Mouse (Mus musculus): ENCODE data around the gene Rag2. TPM values are rescaled to one million over a fixed set of nuclear protein-coding genes. Genes with fewer than 3 reads are reported as not detected.

Rag2 gene
- polyA plus RNA-seq, 1 experiment from 2014 or later, result 0.04 TPM

GRCm38 (mm10) chr2:101621611-101622010 is 2.9 kb upstream of the Rag2 start:
- H3K4me1 ChIP-seq (ENCODE audit: insufficient read depth, low read depth, low read length), result no peaks in the 10 kb centered on the region
- H3K4me2 ChIP-seq (replicated peaks; ENCODE audit: low read depth, low read length), result no peak overlapping the region
- no peak overlapping the region for H3K4me3 ChIP-seq (ENCODE audit: low read depth, low read length)
- ATAC-seq (no peak), DNase-seq (ENCODE audit: low spot score) (no peak)
- H3K9ac ChIP-seq (replicated peaks; ENCODE audit: low read depth), result no peak overlapping the region
- H3K27me3 ChIP-seq (replicated peaks; ENCODE audit: insufficient read depth, low read length), result no peaks in the 10 kb centered on the region
- 50% methylated on average over 7 of the region's 7 CpGs for WGBS
- H3K36me3 ChIP-seq (ENCODE audit: insufficient read depth, low read length), result no peaks in the 10 kb centered on the region
- TF ChIP-seq CTCF (IDR thresholded peaks at IDR 0.05) (no peak), EP300 (IDR thresholded peaks at IDR 0.05) (no peak)
- no peak overlapping the region for H3K27ac ChIP-seq (ENCODE audit: low read length)
- no peaks in the 10 kb centered on the region for H3K9me3 ChIP-seq (ENCODE audit: low read length)

GRCm38 (mm10) chr2:101623042-101623441 is 1.5 kb upstream of the Rag2 start:
- no peaks in the 10 kb centered on the region for H3K36me3 ChIP-seq (ENCODE audit: insufficient read depth, low read length)
- DNase-seq (ENCODE audit: low spot score), result no peak
- H3K27me3 ChIP-seq (replicated peaks; ENCODE audit: insufficient read depth, low read length), result no peaks in the 10 kb centered on the region
- no peak overlapping the region for H3K4me3 ChIP-seq (ENCODE audit: low read depth, low read length)
- no peak for TF ChIP-seq EP300 (IDR thresholded peaks at IDR 0.05)
- TF ChIP-seq CTCF (IDR thresholded peaks at IDR 0.05), result no peak
- ATAC-seq, result no peak
- H3K27ac ChIP-seq (ENCODE audit: low read length), result no peak overlapping the region
- no peaks in the 10 kb centered on the region for H3K9me3 ChIP-seq (ENCODE audit: low read length)
- WGBS, result 86% methylated on average over 2 of the region's 2 CpGs
- no peak overlapping the region for H3K9ac ChIP-seq (replicated peaks; ENCODE audit: low read depth)
- no peak overlapping the region for H3K4me2 ChIP-seq (replicated peaks; ENCODE audit: low read depth, low read length)
- H3K4me1 ChIP-seq (ENCODE audit: insufficient read depth, low read depth, low read length), result no peaks in the 10 kb centered on the region

GRCm38 (mm10) chr2:101624011-101624410 is 507 bp upstream of the Rag2 start:
- no peaks in the 10 kb centered on the region for H3K36me3 ChIP-seq (ENCODE audit: insufficient read depth, low read length)
- no peak for ATAC-seq
- H3K9ac ChIP-seq (replicated peaks; ENCODE audit: low read depth), result no peak overlapping the region
- H3K9me3 ChIP-seq (ENCODE audit: low read length), result no peaks in the 10 kb centered on the region
- WGBS, result 68% methylated on average over 2 of the region's 2 CpGs
- H3K27me3 ChIP-seq (replicated peaks; ENCODE audit: insufficient read depth, low read length), result no peaks in the 10 kb centered on the region
- TF ChIP-seq EP300 (IDR thresholded peaks at IDR 0.05) (no peak), CTCF (IDR thresholded peaks at IDR 0.05) (no peak)
- no peak for DNase-seq (ENCODE audit: low spot score)
- no peak overlapping the region for H3K4me2 ChIP-seq (replicated peaks; ENCODE audit: low read depth, low read length)
- H3K27ac ChIP-seq (ENCODE audit: low read length), result no peak overlapping the region
- H3K4me3 ChIP-seq (ENCODE audit: low read depth, low read length), result no peak overlapping the region
- H3K4me1 ChIP-seq (ENCODE audit: insufficient read depth, low read depth, low read length), result no peaks in the 10 kb centered on the region

DNA sequence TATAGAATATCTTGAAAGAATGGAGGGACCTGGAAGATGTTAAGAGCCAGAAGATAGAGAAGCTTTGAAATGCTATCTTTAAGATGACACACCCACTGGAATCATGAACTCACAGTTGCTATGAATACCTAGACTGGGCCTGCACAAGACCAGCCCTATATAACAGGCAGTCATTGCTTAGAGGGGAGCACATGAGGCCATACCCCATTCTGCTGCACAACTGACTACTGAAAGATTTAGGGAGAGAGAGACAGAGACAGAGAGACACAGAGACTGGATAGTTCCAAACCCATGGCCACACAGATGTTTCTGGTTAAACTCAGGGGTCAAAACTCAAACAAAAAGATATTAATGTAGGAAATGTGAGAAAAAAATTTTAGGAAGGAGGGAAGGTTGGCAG is 2.7 kb downstream of the Rag2 start:
- Histone ChIP-seq H3K4me1 (ENCODE audit: insufficient read depth, low read depth, low read length) (no peaks in the 10 kb centered on the region), H3K9me3 (ENCODE audit: low read length) (no peaks in the 10 kb centered on the region), H3K27me3 (replicated peaks; ENCODE audit: insufficient read depth, low read length) (no peaks in the 10 kb centered on the region), H3K27ac (ENCODE audit: low read length) (no peak overlapping the region), H3K4me2 (replicated peaks; ENCODE audit: low read depth, low read length) (no peak overlapping the region), H3K9ac (replicated peaks; ENCODE audit: low read depth) (no peak overlapping the region), H3K36me3 (ENCODE audit: insufficient read depth, low read length) (no peaks in the 10 kb centered on the region), H3K4me3 (ENCODE audit: low read depth, low read length) (no peak overlapping the region)
- no peak for ATAC-seq
- TF ChIP-seq EP300 (IDR thresholded peaks at IDR 0.05) (no peak), CTCF (IDR thresholded peaks at IDR 0.05) (no peak)
- no peak for DNase-seq (ENCODE audit: low spot score)

DNA sequence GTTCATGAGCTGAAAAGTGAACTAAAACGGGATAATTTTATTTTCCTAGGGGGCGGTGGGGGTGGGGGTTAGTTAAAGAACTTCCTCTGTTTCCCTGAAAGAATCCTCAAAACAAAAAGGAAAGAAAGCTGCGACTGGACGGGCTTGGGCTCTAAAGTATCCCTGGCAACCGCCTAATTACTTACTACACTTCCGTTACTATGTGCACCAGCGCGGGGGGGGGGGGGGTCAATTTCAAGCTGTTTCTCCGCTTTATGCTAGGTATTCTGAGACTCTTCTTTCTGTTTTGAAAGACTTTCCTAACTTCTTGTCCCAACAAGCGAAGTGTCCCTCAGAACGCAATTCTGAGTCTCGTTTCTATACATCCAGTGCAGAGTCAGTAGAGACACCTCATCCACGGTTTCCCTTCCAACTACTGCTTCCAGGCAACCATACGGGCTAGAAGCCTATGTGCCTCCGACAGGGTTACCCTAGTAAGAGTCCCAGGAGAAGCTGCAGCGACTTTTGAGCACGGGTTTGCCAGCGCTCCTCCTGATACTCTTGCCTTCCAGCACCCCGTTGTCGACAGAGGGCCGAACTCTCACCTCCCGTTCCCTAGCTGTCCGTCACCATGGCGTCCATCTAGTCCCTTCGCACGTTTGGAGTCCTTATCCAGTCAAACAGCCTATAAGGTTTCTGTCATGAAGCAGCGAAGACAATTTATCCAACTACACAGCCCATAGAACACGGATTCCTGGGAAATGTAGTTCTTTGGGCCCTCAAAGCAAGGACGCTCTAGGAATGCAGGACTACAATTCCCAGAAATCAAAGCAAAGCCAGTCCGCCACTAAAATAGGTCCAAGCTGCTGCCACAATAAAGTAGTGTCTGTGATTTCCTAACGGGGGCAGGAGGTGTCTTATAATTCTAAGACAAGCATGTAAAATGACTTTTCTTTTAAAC is 4.0 kb downstream of the Rag2 start:
- H3K4me3 ChIP-seq (ENCODE audit: low read depth, low read length), result peak overlapping the region; percentile 81
- no peaks in the 10 kb centered on the region for H3K36me3 ChIP-seq (ENCODE audit: insufficient read depth, low read length)
- 2% methylated on average over 31 of the region's 31 CpGs for WGBS
- peak overlapping the region; percentile 39; the same call in 1 of the 2 replicates for H3K9ac ChIP-seq (replicated peaks; ENCODE audit: low read depth)
- TF ChIP-seq CTCF (IDR thresholded peaks at IDR 0.05) (0 out of 2 replicates have a peak, but pooled peaks have one; percentile 10), EP300 (IDR thresholded peaks at IDR 0.05) (0 out of 2 replicates have a peak, but pooled peaks have one; percentile 20)
- ATAC-seq (peak; percentile 100), DNase-seq (ENCODE audit: low spot score) (peak; percentile 97)
- H3K27me3 ChIP-seq (replicated peaks; ENCODE audit: insufficient read depth, low read length), result no peaks in the 10 kb centered on the region
- no peaks in the 10 kb centered on the region for H3K9me3 ChIP-seq (ENCODE audit: low read length)
- H3K4me1 ChIP-seq (ENCODE audit: insufficient read depth, low read depth, low read length), result no peaks in the 10 kb centered on the region
- peak overlapping the region; percentile 74 for H3K4me2 ChIP-seq (replicated peaks; ENCODE audit: low read depth, low read length)
- peak overlapping the region; percentile 82 for H3K27ac ChIP-seq (ENCODE audit: low read length)

- H3K27ac ChIP-seq (ENCODE audit: low read length), result no peak overlapping the region
- no peaks in the 10 kb centered on the region for H3K36me3 ChIP-seq (ENCODE audit: insufficient read depth, low read length)
- H3K27me3 ChIP-seq (replicated peaks; ENCODE audit: insufficient read depth, low read length), result no peaks in the 10 kb centered on the region
- H3K9ac ChIP-seq (replicated peaks; ENCODE audit: low read depth), result no peak overlapping the region
- DNase-seq (ENCODE audit: low spot score) (no peak), ATAC-seq (no peak)
- H3K4me2 ChIP-seq (replicated peaks; ENCODE audit: low read depth, low read length), result no peak overlapping the region
- H3K4me3 ChIP-seq (ENCODE audit: low read depth, low read length), result no peak overlapping the region
- H3K9me3 ChIP-seq (ENCODE audit: low read length), result no peaks in the 10 kb centered on the region
- 35% methylated on average over 7 of the region's 7 CpGs for WGBS
- no peak for TF ChIP-seq CTCF (IDR thresholded peaks at IDR 0.05)
- TF ChIP-seq EP300 (IDR thresholded peaks at IDR 0.05), result no peak
- no peaks in the 10 kb centered on the region for H3K4me1 ChIP-seq (ENCODE audit: insufficient read depth, low read depth, low read length)
Measured at GRCm38 (mm10) chr2:101638979-101639839, 14.7 kb downstream of the Rag2 start.
